Mouse (Mus musculus): ENCODE results near the gene Gsg1l. TPM values are rescaled to one million over a fixed set of nuclear protein-coding genes. Genes with fewer than 3 reads are reported as not detected.

Gene Gsg1l
- polyA plus RNA-seq, 1 experiment from 2014 or later, result 1.9 TPM

DNA sequence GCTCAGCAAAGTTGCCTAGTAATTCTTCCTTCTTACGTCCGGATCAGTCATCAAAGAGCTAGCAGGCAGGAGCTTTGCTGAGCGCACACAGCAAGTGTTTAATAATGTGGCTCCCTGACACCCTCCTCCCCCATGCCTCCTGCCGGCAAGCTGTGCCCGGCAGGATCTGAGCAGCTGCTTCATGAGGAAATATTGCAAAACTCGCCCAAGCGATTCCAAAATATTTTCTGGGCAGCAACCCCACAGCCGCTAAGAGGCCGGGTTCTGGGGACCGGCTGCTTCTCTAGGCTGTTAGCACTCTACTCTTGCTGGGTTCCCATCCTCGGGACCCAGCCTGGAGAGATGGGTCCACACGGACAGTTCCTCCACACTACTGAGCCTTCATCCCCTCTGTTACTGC is 193.8 kb downstream of the Gsg1l start:
- Histone ChIP-seq H3K27ac (no peak overlapping the region), H3K4me1 (peaks cover 18% of the 10 kb centered on the region; the same call in 1 of the 2 replicates), H3K4me3 (replicated peaks) (no peak overlapping the region), H3K27me3 (0 out of 2 replicates have a peak, but pooled peaks cover 6% of the 10 kb centered on the region), H3K9ac (no peak overlapping the region), H3K36me3 (replicated peaks) (no peaks in the 10 kb centered on the region), H3K9me3 (no peaks in the 10 kb centered on the region), H3K4me2 (no peak overlapping the region)
- no peak for ATAC-seq (ENCODE audit: low FRiP score)
- WGBS, result 72% methylated on average over 12 of the region's 12 CpGs

DNA sequence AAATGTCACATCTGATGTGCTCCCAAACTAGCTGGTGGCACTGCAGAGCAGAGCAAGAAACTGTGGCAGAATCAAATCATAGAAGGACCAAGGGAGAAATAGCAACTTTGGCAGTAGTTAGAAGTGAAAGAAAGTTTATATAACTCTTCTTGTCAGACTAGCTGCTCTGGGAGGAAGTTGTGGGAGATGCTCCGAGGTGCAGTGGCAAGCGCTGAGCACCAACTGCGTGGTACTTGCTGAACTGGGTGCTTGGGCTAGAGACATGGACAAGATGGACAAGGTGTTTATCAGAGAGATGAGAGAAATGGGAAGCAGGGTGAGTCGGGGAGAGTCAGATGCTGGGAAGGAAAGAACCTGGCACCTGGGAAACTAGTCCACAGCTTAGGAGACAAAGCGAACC is 194.4 kb downstream of the Gsg1l start:
- Histone ChIP-seq H3K4me3 (replicated peaks) (no peak overlapping the region), H3K9me3 (no peaks in the 10 kb centered on the region), H3K4me2 (no peak overlapping the region), H3K27ac (no peak overlapping the region), H3K9ac (no peak overlapping the region), H3K27me3 (0 out of 2 replicates have a peak, but pooled peaks cover 6% of the 10 kb centered on the region), H3K36me3 (replicated peaks) (no peaks in the 10 kb centered on the region), H3K4me1 (peaks cover 18% of the 10 kb centered on the region; the same call in 1 of the 2 replicates)
- 91% methylated on average over 5 of the region's 5 CpGs for WGBS
- ATAC-seq (ENCODE audit: low FRiP score), result no peak

DNA sequence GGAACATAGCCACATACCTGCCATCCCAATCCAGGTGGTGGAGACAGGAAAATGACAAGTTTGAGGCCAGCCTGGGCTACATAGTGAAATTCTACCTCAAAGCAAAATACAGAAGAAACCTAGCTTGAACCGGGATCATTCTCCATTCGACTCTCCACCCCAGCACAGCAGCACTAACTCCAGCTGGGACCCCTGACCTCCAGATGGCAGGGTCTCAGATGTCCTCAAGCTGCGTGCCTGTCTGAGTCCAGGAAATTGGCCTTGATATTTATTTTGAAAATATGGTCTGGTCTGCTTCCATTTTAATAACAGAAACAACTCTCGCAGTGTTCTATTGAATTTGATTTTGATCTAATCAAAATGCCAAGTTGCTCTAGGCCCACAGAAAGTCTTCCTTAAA is 195.1 kb downstream of the Gsg1l start:
- no peaks in the 10 kb centered on the region for H3K9me3 ChIP-seq
- H3K4me2 ChIP-seq, result no peak overlapping the region
- 74% methylated on average over 4 of the region's 4 CpGs for WGBS
- peaks cover 18% of the 10 kb centered on the region; the same call in 1 of the 2 replicates for H3K4me1 ChIP-seq
- no peak for ATAC-seq (ENCODE audit: low FRiP score)
- no peak overlapping the region for H3K27ac ChIP-seq
- no peak overlapping the region for H3K4me3 ChIP-seq (replicated peaks)
- H3K27me3 ChIP-seq, result 0 out of 2 replicates have a peak, but pooled peaks cover 6% of the 10 kb centered on the region
- H3K9ac ChIP-seq, result no peak overlapping the region
- H3K36me3 ChIP-seq (replicated peaks), result no peaks in the 10 kb centered on the region

DNA sequence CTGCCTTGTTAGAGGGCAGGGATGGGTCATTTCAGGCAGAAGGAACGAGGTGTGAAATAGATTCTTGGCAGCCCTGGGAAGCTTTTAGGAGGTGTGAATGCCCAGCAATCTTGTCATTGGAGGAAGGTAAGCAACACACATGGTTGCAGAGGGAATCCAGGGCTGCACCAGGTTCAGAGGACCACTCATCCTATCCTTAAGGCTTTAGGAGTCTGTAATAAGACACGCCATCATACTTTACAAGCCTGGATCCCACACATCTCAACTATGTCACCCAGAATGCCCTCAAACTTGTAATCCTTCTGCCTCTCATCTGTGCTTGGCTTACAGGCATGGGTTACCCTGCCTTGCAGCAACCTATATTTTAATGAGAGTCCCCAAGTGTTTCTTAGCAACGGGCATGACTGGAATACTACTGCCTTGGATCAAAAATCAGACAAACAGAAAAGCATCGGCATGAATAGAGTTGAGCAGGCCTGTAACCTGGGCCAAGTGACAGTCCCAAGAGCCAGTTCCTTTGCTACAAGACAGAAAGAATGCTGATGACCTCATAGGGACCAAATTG is 196.0 kb downstream of the Gsg1l start:
- Histone ChIP-seq H3K27ac (no peak overlapping the region), H3K36me3 (replicated peaks) (no peaks in the 10 kb centered on the region), H3K9me3 (no peaks in the 10 kb centered on the region), H3K4me3 (replicated peaks) (no peak overlapping the region), H3K9ac (no peak overlapping the region), H3K4me2 (no peak overlapping the region), H3K4me1 (peaks cover 18% of the 10 kb centered on the region; the same call in 1 of the 2 replicates), H3K27me3 (0 out of 2 replicates have a peak, but pooled peaks cover 6% of the 10 kb centered on the region)
- WGBS, result 63% methylated on average over 4 of the region's 4 CpGs
- ATAC-seq (ENCODE audit: low FRiP score), result no peak

DNA sequence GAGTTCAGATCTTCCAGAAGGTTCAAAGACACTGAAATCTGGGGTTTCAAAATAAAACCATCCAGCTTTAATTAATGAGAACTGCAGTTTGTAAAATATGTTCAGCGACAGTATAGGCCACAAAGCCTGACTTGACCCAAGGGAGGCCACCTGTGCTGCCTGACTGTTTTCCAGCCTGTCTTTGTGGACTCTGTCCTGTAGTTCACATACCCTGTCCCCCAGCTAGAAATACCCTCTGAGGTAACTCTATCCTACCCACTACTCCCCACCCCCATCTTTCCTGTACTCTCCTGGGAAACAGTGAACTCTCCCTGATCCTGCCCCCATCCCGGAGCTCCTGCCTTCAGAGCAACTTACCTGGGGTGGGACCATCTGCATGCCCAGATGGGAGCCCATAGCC is 199.0 kb downstream of the Gsg1l start:
- 82% methylated on average over 2 of the region's 2 CpGs for WGBS

DNA sequence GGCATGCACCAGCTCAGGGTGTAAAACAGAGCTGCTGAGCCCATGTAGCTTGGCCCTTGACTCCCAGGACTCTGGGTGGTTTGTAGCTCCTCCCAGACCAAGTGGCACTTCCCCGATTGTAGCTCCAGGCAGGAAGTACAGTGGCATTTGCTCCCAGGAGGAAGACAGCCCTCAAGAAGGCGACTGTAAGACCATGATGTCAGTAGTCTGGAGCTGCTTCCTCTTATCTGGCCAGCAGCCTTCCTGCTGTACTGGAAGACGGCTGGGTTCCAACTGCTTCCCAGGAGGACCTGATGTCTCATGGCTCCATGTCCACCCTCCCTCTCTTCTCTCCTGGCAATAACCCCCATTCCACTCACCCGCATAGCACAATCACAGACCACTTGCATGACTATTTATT is 204.2 kb downstream of the Gsg1l start:
- WGBS, result 89% methylated on average over 4 of the region's 4 CpGs
- no peaks in the 10 kb centered on the region for H3K36me3 ChIP-seq (replicated peaks)
- H3K4me3 ChIP-seq (replicated peaks), result no peak overlapping the region
- no peaks in the 10 kb centered on the region for H3K9me3 ChIP-seq
- H3K4me2 ChIP-seq, result no peak overlapping the region
- no peak overlapping the region for H3K27ac ChIP-seq
- no peak for ATAC-seq (ENCODE audit: low FRiP score)
- H3K9ac ChIP-seq, result no peak overlapping the region
- peaks cover 4% of the 10 kb centered on the region; the same call in 1 of the 2 replicates for H3K27me3 ChIP-seq
- peaks cover 4% of the 10 kb centered on the region; the same call in 1 of the 2 replicates for H3K4me1 ChIP-seq

More for the DNA sequence above, 199.0 kb downstream of the Gsg1l start:
- Histone ChIP-seq H3K27ac (no peak overlapping the region), H3K27me3 (no peaks in the 10 kb centered on the region), H3K4me2 (no peak overlapping the region), H3K9ac (no peak overlapping the region), H3K4me1 (peaks cover 18% of the 10 kb centered on the region; the same call in 1 of the 2 replicates), H3K4me3 (replicated peaks) (no peak overlapping the region), H3K9me3 (no peaks in the 10 kb centered on the region), H3K36me3 (replicated peaks) (no peaks in the 10 kb centered on the region)
- no peak for ATAC-seq (ENCODE audit: low FRiP score)

DNA sequence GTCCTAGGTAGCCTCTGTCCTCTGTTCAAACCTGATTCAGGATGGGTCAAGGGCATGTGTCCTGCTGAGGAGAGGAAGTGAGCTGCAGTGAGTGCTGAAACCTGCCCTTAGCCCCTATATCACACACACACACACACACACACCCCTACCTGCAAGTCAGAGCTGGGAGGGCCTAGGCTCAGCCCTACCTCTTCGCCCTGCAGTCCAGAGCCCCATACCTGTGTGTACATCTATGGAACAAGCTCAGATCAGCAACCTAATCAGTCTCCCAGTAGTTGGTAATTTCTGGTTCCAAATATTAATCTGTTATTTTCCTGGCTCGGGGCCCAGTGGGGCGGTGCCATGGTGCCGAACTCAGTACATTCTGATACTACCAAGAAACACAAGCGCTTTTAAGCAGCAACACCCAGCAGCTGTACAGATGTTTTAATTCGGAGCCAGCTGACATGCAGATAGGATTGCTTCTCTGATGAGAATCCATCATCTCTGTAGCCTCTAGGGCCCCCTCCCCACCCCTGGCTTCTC is 208.2 kb downstream of the Gsg1l start:
- Histone ChIP-seq H3K4me3 (replicated peaks) (no peak overlapping the region), H3K9me3 (no peaks in the 10 kb centered on the region), H3K9ac (no peak overlapping the region), H3K4me1 (peaks cover 30% of the 10 kb centered on the region), H3K27ac (no peak overlapping the region), H3K36me3 (replicated peaks) (no peaks in the 10 kb centered on the region), H3K4me2 (no peak overlapping the region), H3K27me3 (peaks cover 6% of the 10 kb centered on the region; the same call in 1 of the 2 replicates)
- WGBS, result 89% methylated on average over 6 of the region's 6 CpGs
- no peak for ATAC-seq (ENCODE audit: low FRiP score)

DNA sequence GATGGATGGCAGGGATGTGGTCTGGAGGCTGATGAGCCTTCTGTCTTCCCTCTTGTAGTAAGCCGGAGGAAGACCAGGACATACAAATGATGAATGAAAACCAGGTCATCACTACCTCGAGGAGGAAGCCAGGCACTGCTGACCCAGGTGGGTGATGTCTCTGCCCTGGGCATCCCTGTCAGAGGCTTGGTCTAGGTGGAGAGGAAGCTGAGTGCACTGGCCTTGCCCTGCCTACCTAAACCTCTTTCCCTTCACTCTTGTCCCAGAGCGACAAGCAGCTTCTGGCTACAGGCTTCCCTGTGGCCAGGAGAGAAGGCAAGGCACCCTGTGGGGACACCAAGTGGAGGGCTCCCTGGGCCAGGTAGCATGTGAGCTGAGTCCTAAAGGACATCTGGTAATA is 209.3 kb downstream of the Gsg1l start:
- H3K4me1 ChIP-seq, result peaks cover 30% of the 10 kb centered on the region
- H3K27me3 ChIP-seq, result peaks cover 6% of the 10 kb centered on the region; the same call in 1 of the 2 replicates
- no peak overlapping the region for H3K9ac ChIP-seq
- no peak overlapping the region for H3K27ac ChIP-seq
- WGBS, result 87% methylated on average over 3 of the region's 3 CpGs
- no peak overlapping the region for H3K4me3 ChIP-seq (replicated peaks)
- no peak overlapping the region for H3K4me2 ChIP-seq
- no peaks in the 10 kb centered on the region for H3K36me3 ChIP-seq (replicated peaks)
- no peaks in the 10 kb centered on the region for H3K9me3 ChIP-seq
- ATAC-seq (ENCODE audit: low FRiP score), result no peak

DNA sequence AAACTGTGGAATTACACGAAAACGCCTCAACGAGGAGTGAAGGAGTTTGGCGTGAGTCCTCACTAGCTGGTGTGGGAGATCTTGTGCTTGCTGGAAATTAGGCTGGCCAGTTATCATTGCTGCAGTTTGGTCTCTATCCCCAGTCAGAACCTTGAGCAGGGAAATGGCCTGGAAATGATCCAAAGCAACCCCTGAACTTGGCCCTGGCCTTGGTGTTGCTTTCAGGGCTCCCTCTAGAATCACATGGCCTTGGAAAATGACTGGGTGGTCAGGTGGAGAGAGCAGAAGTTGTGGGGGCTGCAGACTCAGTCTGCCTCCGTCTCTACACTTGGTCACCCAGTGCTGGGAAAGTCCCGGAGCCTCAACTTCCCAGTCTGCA is 210.0 kb downstream of the Gsg1l start:
- H3K27me3 ChIP-seq, result peaks cover 6% of the 10 kb centered on the region; the same call in 1 of the 2 replicates
- H3K9me3 ChIP-seq, result no peaks in the 10 kb centered on the region
- no peaks in the 10 kb centered on the region for H3K36me3 ChIP-seq (replicated peaks)
- 0 out of 2 replicates have a peak, but pooled peaks have one; percentile 23 for ATAC-seq (ENCODE audit: low FRiP score)
- no peak overlapping the region for H3K9ac ChIP-seq
- peak overlapping the region; percentile 81 for H3K27ac ChIP-seq
- 52% methylated on average over 6 of the region's 6 CpGs for WGBS
- H3K4me1 ChIP-seq, result peaks cover 30% of the 10 kb centered on the region
- no peak overlapping the region for H3K4me3 ChIP-seq (replicated peaks)
- no peak overlapping the region for H3K4me2 ChIP-seq

DNA sequence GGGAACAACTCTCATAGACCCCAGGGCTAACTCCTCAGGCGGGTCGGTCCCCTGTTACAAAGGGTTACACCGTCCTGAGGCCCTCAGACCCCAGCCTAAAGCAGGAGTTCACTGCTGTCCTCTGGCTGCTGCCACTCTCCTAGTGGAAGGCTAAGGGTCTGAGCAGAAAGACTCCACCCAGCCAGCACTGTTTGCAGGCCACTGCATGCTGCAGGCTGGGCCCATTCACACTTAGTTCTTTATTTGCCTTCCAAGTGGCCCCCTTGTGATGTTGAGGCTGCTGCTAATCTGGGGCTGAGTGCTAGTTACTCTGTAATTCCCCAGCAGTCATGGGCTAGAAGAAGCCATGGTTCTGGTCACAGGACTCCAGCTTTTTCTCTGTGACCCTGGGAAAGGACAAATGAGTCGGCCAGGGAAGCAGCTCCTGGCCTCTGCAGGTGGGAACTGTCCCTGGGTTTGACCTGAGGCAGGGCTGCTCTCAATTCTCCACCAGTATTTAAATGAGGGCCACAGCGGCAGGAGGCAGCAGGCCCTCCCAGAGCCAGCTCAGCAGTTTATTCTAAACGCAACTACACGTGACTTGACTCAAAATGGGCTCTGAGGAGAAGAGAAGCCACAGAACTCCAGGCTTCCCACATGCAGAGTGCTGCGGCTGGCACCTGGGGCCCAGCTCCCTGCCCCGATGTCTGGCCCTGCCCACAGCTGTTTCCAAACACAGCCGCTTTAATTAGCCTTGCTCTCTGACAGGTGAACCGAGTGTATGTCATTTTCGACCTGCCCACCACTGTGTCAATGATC is 210.6 kb downstream of the Gsg1l start:
- Histone ChIP-seq H3K27ac (peak overlapping the region; percentile 81), H3K9me3 (no peaks in the 10 kb centered on the region), H3K4me2 (no peak overlapping the region), H3K27me3 (peaks cover 6% of the 10 kb centered on the region; the same call in 1 of the 2 replicates), H3K4me1 (peaks cover 30% of the 10 kb centered on the region), H3K36me3 (replicated peaks) (no peaks in the 10 kb centered on the region), H3K4me3 (replicated peaks) (no peak overlapping the region), H3K9ac (no peak overlapping the region)
- WGBS, result 17% methylated on average over 12 of the region's 12 CpGs
- peak; percentile 89 for ATAC-seq (ENCODE audit: low FRiP score)

DNA sequence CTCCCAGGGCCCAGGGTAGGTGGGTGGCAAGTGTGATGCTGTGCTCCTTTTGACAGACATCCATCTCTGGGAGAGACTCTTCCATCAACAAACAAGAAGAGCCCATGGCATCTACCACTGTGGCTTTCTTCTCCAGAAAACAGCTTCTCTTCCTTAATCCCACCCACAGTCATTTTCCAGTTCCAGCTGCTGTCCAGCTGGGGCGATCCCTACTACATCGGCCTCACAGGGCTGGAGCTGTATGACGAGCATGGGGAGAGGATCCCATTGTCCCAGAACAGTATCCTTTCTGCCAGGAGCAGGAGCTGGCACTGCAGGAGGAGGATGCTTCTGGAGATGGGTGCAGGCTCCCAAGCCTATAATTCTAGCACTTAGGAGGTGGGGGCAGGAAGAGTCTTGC is 213.6 kb downstream of the Gsg1l start:
- Histone ChIP-seq H3K36me3 (replicated peaks) (no peaks in the 10 kb centered on the region), H3K27ac (no peak overlapping the region), H3K27me3 (peaks cover 6% of the 10 kb centered on the region; the same call in 1 of the 2 replicates), H3K4me2 (no peak overlapping the region), H3K9ac (no peak overlapping the region), H3K9me3 (no peaks in the 10 kb centered on the region), H3K4me1 (peaks cover 30% of the 10 kb centered on the region), H3K4me3 (replicated peaks) (no peak overlapping the region)
- ATAC-seq (ENCODE audit: low FRiP score), result no peak
- 86% methylated on average over 3 of the region's 3 CpGs for WGBS

DNA sequence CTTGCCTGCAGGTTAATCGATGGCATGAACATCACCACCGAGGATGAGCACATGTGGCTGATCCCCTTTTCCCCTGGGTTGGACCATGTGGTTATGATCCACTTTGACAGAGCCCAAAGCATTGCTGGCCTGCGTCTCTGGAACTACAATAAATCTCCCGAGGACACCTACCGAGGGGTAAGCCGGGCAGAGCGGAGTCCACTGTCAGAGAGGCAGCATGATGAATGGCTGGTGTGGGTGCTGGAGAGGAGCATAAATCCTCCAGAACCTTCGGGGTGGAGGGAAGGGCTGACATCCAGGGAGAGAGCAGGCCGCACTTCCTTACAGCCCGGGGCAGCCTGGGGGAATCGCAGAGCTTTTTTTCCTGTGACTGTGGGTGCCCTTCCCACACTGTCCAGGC is 217.0 kb downstream of the Gsg1l start:
- H3K4me1 ChIP-seq, result peaks cover under 1% of the 10 kb centered on the region
- ATAC-seq (ENCODE audit: low FRiP score), result no peak
- no peak overlapping the region for H3K4me3 ChIP-seq (replicated peaks)
- no peak overlapping the region for H3K9ac ChIP-seq
- H3K36me3 ChIP-seq (replicated peaks), result no peaks in the 10 kb centered on the region
- no peaks in the 10 kb centered on the region for H3K27me3 ChIP-seq
- H3K9me3 ChIP-seq, result no peaks in the 10 kb centered on the region
- H3K4me2 ChIP-seq, result no peak overlapping the region
- WGBS, result 72% methylated on average over 11 of the region's 11 CpGs
- no peak overlapping the region for H3K27ac ChIP-seq

Data from forebrain, embryonic 12.5 days (tissue).